Mouse (Mus musculus): ENCODE measurements at regions not wholly inside any gene's neighbourhood (a gene's known extent, or its start where the extent isn't known, plus 50 kb on each side); places are given as distances from the start of the nearest gene placed in this dataset.

DNA sequence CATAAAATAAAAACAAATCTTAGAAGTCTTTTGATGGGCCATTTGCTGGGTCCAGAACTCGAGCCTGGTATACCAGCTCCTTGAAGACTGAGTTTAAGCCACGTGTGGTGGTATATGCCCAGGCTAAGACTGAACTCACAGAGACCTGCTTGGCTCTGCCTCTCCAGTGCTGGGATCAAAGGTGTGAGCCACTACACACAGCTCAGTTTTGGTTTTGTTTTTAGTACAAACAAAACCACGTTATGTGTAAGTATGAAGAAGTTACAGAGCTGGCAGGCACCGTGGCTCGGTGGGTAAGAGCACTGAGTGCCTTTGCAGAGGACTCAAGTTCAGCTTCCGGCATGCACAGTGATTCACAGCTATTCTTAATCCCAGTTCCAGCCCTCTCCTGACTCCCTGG is 75.6 kb downstream of the Wdr5 start:
- TF ChIP-seq HCFC1 (IDR thresholded peaks at IDR 0.05; ENCODE audit: low read depth, low read length) (no peak), MAZ (IDR thresholded peaks at IDR 0.05; ENCODE audit: low read depth, low read length) (no peak), POLR2A (IDR thresholded peaks at IDR 0.05; ENCODE audit: low read depth, low read length) (no peak), CHD2 (IDR thresholded peaks at IDR 0.05; ENCODE audit: low read length) (no peak), KAT2A (IDR thresholded peaks at IDR 0.05; ENCODE audit: insufficient replicate concordance, low read length) (no peak), CTCF (conservative IDR thresholded peaks at IDR 0.05 in 1 of 2, IDR thresholded peaks at IDR 0.05 in 1 of 2; ENCODE audit: low read depth in 2 of 2, low read length in 2 of 2) (no peak), ELF1 (IDR thresholded peaks at IDR 0.05; ENCODE audit: low read depth, low read length) (no peak), TCF12 (IDR thresholded peaks at IDR 0.05; ENCODE audit: low read depth, low read length) (no peak), CHD1 (IDR thresholded peaks at IDR 0.05; ENCODE audit: low read depth, low read length) (no peak), ZNF384 (IDR thresholded peaks at IDR 0.05; ENCODE audit: low read depth, low read length) (no peak), POLR2AphosphoS2 (IDR thresholded peaks at IDR 0.05; ENCODE audit: low read depth, low read length) (no peak)
